Mouse (Mus musculus) adrenal gland (tissue): ENCODE results near the gene Ntan1.
"Not testable (repeated sequence)": the region's sequence is repeated elsewhere in the genome, so short reads cannot be mapped to it uniquely, and the experiment has no call there.

Experiments used
- intact Hi-C: fragments of 180-260 bp; cut with DNase I; formaldehyde crosslinking; loops from one replicate; pipeline ENCODE4 v1.15.1; 2025
- microRNA-seq, 2 experiments: library from miRNA; unstranded; fragments of <30 nt; microRNA quantifications; one replicate each; pipeline ENCODE4; 2019

Gene Ntan1

DNA sequence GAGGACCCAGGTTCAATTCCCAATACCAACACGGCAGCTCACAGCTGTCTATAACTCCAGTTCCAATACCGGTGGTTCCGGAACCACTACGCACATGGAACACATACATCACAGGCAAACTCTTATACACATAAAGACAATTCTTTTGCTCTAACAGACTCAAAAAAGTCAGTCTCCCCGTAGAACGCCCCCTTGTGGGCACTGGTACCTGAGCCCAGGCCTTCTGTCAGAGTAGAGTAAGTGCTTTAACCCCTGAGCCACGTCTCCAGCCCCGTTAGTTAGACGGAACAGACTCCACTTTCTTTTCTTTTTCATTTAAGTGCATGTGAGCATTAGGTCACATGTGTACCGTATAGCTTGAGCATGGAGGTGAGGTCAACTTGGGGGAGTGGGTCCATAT is 11.8 kb downstream of the Ntan1 start:
- intact Hi-C loops, result no loop called here

DNA sequence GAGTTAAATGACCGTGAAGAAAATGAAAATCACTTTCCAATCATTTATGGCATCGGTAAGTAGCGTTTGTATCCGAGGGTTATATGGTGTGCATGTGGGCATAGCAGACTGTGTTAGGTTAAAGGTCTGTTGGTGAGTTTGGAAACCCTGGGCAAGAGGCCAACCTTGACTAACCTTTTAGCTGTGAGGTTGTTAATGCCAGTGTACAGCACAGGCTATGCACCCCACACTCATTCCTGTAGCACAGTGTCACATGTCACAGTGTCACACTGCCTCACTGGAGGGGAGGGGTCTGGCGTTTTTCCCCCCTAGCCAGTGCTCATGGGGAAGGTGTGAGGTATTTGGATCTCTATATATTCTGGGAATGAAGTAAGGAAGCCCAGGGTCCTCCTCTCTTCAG is 13.0 kb downstream of the Ntan1 start:
- intact Hi-C loops, result no loop called here

GRCm38 (mm10) chr16:13834382-13834781 is 15.7 kb downstream of the Ntan1 start:
- intact Hi-C loops, result no loop called here

- intact Hi-C loops, result no loop called here
These were observed 21.4 kb downstream of the Ntan1 start for GRCm38 (mm10) chr16:13840056-13840455.

DNA sequence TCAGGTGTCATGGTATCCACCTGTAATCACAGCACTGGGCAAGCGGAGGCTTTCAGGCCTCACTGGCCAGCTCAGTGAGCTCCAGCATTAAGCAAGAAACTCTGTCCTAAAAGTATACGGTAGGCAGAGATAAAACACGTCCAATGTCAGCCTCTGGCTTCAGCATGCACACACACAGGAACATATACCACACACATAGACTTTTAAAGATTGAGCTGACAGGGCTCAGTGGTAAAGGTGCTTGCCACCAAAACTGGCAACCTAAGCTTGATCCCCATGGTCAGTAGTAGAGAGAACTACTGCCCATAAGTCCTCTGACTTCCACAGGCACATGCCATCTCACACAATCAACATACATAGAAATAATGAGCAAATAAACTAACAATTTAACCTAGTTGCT is 22.3 kb downstream of the Ntan1 start:
- intact Hi-C loops, result no loop called here

DNA sequence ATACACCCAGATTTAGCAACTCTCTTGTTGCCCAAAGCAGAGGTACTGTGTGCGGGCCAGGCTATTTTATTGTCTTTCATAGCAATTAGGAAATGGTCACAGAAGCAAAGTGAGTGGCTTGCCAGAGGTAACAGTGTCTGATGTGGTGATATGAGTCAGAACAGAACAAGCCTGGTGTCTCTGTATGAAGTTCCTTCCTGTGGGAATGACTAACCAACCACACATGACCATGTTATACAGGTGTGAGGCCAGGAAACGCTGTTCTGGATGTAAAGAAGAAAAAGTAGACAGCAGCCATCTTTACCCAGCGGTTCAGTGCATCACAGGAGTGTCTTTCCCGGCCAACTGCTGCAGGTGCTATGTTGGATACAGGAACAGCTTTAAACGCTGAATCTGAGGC is 26.4 kb downstream of the Ntan1 start:
- intact Hi-C loops, result no loop called here

- intact Hi-C loops, result no loop called here
These were observed 28.0 kb downstream of the Ntan1 start for GRCm38 (mm10) chr16:13846675-13847074.

GRCm38 (mm10) chr16:13848310-13848709 is 29.7 kb downstream of the Ntan1 start:
- intact Hi-C loops, result no loop called here

GRCm38 (mm10) chr16:13851446-13851845 is 32.8 kb downstream of the Ntan1 start:
- intact Hi-C loops, result no loop called here

- intact Hi-C loops, result no loop called here
These were observed 35.2 kb downstream of the Ntan1 start for GRCm38 (mm10) chr16:13853886-13854285.

GRCm38 (mm10) chr16:13866076-13866475 is 47.4 kb downstream of the Ntan1 start:
- intact Hi-C loops, result no loop called here

DNA sequence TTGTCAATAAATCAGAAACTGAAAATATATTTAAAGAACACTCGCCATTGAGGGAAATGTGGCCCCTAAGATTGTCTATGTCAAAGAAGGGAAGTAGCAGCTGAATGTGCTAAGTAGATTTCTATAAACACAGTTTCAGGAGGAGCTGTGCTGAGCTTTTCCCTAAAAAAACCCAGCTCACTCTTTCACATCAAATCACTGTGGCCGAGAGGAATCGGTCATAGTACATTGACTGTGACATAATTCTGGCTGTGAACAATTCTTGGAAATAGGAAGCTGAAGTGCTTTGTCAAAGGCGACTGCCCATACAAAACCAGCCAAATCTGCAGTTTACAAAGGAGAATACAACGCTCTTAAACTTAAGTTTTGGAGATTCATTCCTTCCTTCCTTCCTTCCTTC is 48.0 kb downstream of the Ntan1 start:
- intact Hi-C loops, result no loop called here

DNA sequence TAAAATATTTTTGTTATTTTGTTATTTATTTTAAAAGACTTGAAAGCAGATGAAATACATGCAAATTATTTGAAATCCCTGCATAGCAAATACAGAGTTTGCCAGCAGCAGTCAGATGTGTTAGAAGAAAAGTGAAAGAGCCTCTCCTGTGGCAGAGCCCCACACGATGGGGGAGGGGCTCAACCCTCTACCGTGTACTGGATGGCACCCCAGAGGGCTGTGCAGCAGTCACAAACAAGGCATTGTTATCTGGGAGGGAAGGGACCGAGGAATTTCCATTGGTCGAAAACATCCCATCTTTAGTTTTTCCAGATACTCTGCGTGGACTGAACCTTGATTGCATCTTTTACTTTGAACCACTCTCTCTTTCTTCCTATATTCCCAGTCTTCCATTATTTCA is 48.8 kb downstream of the Ntan1 start:
- intact Hi-C loops, result not testable (repeated sequence)

GRCm38 (mm10) chr16:13867910-13868514 is 49.4 kb downstream of the Ntan1 start:
- intact Hi-C loops, result no loop called here

- intact Hi-C loops, result no loop called here
These were observed 56.8 kb downstream of the Ntan1 start for GRCm38 (mm10) chr16:13875483-13875882.

DNA sequence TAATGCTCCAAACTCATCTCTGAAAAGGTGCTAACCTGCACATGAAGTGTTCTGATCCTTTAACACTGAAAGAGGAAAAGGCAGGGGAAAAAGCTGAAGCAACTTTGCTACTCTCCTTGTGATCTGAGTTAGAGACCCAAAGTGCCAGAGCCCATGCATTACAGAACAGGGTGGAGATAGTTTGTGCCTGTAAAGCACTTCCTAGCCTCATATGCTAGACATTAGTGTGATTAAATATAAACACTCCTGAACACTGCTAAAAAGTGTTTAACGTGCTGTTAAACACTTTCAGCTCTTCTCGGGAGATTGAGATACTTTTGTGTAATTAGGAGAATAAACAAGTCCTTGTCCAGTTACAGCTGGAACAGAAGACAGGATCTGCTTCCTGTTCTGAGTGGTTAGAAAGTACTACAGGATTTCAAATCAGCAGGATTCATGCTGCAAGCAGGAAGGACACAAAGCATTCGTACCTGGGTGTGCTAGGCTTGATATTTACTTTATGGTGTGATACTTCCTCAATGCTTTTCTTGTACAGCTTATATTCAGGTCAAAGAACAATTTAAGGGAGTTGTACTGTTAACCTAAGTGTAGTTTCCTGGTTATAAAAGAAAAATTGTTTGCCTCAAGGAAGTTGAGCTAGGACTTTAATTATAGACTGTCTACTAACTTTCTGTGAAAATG is 64.6 kb downstream of the Ntan1 start:
- intact Hi-C loops, result no loop called here

Small RNAs within 50 kb of the gene (microRNA-seq; reads per million reads assigned to microRNA genes)
- gene Gm27734, result 0.11 to 0.49 reads per million in 2 experiments
